Mouse (Mus musculus): Measurements from ENCODE around the gene Adh1.

- no peak for TF ChIP-seq CTCF (IDR thresholded peaks at IDR 0.05; ENCODE audit: low read depth)
- no peak for TF ChIP-seq EP300 (IDR thresholded peaks at IDR 0.05; ENCODE audit: low read depth)
Observed at GRCm38 (mm10) chr3:138305486-138306289, 44.9 kb downstream of the Adh1 start.

Measured in heart, postnatal 0 days (tissue).